Mouse (Mus musculus) stomach, embryonic 15.5 days (tissue): ENCODE measurements around the gene Tubd1. TPM values are rescaled to one million over a fixed set of nuclear protein-coding genes. Genes with fewer than 3 reads are reported as not detected.
A peak's percentile ranks its signal among the peaks of the same experiment; 100 is the strongest.
"Not testable (repeated sequence)": the region's sequence is repeated elsewhere in the genome, so short reads cannot be mapped to it uniquely, and the experiment has no call there.

Source experiments
- ATAC-seq: fragments of 200-750 bp; cut with Nextera tagmentation; 2 replicates; pipeline ENCODE4 v1.8.0; 2017; ENCODE audit warnings: low read depth, moderate number of reproducible peaks, moderate TSS enrichment; ENCODE audit not compliant: insufficient read depth, low FRiP score
- H3K27ac ChIP-seq: fragments of 300-500 bp; sonication (generic); 2 replicates; pipeline ENCODE4 v1.5.1; 2015; ENCODE audit warnings: mild to moderate bottlenecking, inconsistent platforms
- H3K27me3 ChIP-seq: fragments of 300-500 bp; sonication (generic); replicated peaks from 2 replicates; pipeline ENCODE4 v1.6.1; 2015; ENCODE audit warnings: inconsistent platforms
- H3K36me3 ChIP-seq: fragments of 300-500 bp; sonication (generic); 2 replicates; pipeline ENCODE4 v1.6.1; 2015; ENCODE audit warnings: inconsistent platforms
- H3K4me1 ChIP-seq: fragments of 300-500 bp; sonication (generic); 2 replicates; pipeline ENCODE4 v1.6.1; 2015; ENCODE audit warnings: inconsistent platforms
- H3K4me2 ChIP-seq: fragments of 300-500 bp; sonication (generic); 2 replicates; pipeline ENCODE4 v1.6.1; 2015; ENCODE audit warnings: mild to moderate bottlenecking, inconsistent platforms
- H3K4me3 ChIP-seq: fragments of 300-500 bp; sonication (generic); replicated peaks from 2 replicates; pipeline ENCODE4 v1.5.1; 2015; ENCODE audit warnings: inconsistent platforms
- H3K9ac ChIP-seq: fragments of 300-500 bp; sonication (generic); 2 replicates; pipeline ENCODE4 v1.6.1; 2015; ENCODE audit warnings: inconsistent platforms
- H3K9me3 ChIP-seq: fragments of 300-500 bp; sonication (generic); 2 replicates; pipeline ENCODE4 v1.6.1; 2016; ENCODE audit warnings: inconsistent platforms
- WGBS: fragments of 180-500 bp; shearing (Covaris S2); methylation state at CpG from one replicate; pipeline ENCODE4 v1.1.7; 2015; 5-methylcytosine and 5-hydroxymethylcytosine counted together
- polyA plus RNA-seq: library from polyadenylated mRNA; unstranded; fragments of >200 nt; fragmentation: Nextera tagmentation; extraction: Ambion mirVana; gene quantifications from 2 replicates; pipeline ENCODE4 v1.2.1, GENCODE M21; 2015

The Tubd1 gene
- 11.9 and 12.9 TPM in 2 replicates for polyA plus RNA-seq

DNA sequence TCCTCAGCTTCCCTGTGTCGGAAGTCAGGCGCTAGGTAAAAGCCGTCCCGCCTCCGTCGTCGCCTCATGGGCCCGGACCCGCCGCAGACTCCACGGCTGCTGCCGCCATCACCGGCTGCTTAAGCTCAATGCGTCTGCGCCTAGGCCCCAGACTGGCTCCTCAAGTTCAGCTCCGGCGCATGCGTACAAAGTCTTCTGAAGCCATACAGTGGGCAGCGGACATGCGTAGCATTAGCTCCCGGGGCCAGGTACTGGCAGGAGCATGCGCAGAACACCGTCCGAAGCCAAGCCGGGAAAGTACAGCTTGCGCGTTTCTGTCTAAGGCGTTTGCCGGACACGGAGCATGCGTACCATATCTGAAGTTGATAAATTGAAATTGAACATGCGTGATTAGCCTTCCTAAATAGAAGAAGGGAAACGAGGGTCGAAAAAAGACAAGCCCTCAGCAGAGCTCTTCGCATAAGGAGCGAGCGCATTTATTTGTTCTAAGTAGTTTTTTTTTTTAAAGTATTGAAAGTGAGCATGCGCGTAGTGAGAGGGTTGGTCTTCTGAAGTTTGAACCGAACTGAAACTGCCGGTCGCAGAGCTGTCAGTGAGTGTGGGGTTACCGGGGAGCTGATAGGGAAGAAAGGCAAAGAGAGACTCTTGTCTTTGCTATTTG is at the start of gene Tubd1, which contains the start of gene Rps6kb1:
TSS of gene Tubd1 (plus strand) at position 353 of the 661 bp plus-strand sequence.
TSS of gene Rps6kb1 (minus strand) at position 167 of the 661 bp plus-strand sequence.
- Histone ChIP-seq H3K36me3 (no peaks in the 10 kb centered on the region), H3K4me1 (peaks cover 13% of the 10 kb centered on the region; the same call in 1 of the 2 replicates), H3K9me3 (no peaks in the 10 kb centered on the region), H3K4me2 (peak within 1 kb of the TSS; percentile 66), H3K27ac (peak within 1 kb of the TSS; percentile 85), H3K27me3 (no peaks in the 10 kb centered on the region), H3K4me3 (peak within 1 kb of the TSS; percentile 92), H3K9ac (peak within 1 kb of the TSS; percentile 96)
- peak; percentile 99 for ATAC-seq
- WGBS: under 1% methylated on average over 43 of the region's 43 CpGs

DNA sequence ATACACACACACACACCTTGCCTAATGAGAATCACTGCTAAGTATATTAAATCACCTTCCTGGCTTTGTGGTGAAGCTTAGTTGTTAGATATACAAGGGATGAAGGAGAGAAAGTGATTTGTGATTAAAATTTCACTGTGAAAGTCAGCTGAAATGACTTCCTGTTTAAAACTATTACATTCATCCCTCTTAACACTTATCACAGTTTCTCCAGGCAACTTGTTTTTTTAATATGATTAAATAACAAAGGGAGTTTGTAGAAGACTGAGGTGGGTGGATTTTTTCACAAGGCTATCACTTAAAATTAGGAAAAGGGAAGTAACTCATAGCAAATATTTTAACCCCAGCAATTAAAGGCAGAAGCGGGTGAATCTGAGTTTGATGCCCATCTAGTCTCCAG is 47.4 kb upstream of the Tubd1 start:
- H3K4me1 ChIP-seq: no peaks in the 10 kb centered on the region
- 79% methylated on average over 1 of the region's 1 CpGs for WGBS
- no peak overlapping the region for H3K27ac ChIP-seq
- no peaks in the 10 kb centered on the region for H3K9me3 ChIP-seq
- H3K36me3 ChIP-seq: peaks cover 14% of the 10 kb centered on the region; the same call in 1 of the 2 replicates
- H3K4me3 ChIP-seq: no peak overlapping the region
- ATAC-seq: no peak
- H3K27me3 ChIP-seq: no peaks in the 10 kb centered on the region
- no peak overlapping the region for H3K9ac ChIP-seq
- no peak overlapping the region for H3K4me2 ChIP-seq

DNA sequence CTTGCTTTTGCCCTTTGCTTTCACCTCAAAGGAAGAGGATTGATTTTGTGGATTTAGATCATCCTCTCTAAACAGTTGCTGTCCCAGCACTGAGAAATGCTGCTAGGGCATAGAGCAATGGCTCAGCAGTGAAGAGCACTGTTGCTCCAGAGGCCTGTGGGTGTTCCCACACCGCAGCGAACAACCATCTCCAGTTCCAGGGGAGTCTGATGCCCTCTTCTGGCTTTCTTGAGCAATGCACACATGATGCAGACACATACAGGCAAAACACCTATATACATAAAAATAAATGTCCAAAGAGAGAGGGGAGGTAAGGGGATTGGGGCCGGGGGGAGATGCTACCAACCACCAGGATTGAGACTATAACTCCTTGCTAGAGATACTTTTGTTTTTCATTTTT is 46.9 kb upstream of the Tubd1 start:
- Histone ChIP-seq H3K4me1 (no peaks in the 10 kb centered on the region), H3K4me3 (no peak overlapping the region), H3K9ac (no peak overlapping the region), H3K27me3 (no peaks in the 10 kb centered on the region), H3K9me3 (no peaks in the 10 kb centered on the region), H3K4me2 (no peak overlapping the region), H3K27ac (no peak overlapping the region), H3K36me3 (peaks cover 19% of the 10 kb centered on the region; the same call in 1 of the 2 replicates)
- 82% methylated on average over 3 of the region's 3 CpGs for WGBS
- no peak for ATAC-seq

DNA sequence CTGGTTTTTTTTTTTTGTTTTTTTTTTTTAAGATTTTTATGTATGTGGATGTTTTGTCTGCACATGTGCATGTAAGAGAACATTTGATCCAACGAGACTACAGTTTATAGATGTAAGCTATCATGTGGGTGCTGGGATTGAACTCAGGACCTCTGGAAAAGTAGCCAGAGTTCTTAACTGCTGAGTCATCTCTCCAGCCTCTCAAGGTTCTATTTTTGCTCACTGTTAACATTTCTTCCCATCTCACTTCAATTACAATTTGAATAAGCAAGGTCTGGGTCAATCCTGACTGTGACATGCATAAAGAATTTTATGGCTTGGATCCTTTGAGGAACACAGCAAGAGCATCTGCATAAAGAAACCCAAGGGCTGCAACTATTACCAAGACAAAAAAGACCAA is 44.0 kb upstream of the Tubd1 start:
- Histone ChIP-seq H3K4me1 (no peaks in the 10 kb centered on the region), H3K27ac (no peak overlapping the region), H3K9me3 (no peaks in the 10 kb centered on the region), H3K27me3 (no peaks in the 10 kb centered on the region), H3K4me2 (no peak overlapping the region), H3K9ac (no peak overlapping the region), H3K36me3 (peaks cover 29% of the 10 kb centered on the region), H3K4me3 (no peak overlapping the region)
- WGBS: 61% methylated on average over 1 of the region's 1 CpGs
- no peak for ATAC-seq

DNA sequence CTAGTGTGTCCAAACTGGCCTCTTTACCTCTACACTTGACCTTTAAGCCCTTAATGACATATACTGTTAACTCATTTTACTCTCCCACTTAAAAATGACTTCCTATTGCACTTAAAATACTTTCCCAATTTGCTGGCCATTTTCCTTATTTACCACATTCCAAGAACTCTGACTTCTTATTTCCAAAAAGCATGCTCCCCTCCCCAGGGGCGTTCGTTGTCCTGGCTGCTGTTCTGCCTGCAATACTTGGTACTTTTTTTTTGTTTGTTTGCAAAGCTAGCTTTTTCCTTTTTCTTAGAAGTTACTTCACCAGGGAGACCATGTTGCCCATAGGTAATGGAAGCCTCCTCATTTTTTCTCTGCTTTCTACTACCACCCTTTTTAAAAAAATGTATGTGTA is 41.7 kb upstream of the Tubd1 start:
- Histone ChIP-seq H3K4me3 (no peak overlapping the region), H3K36me3 (peaks cover 30% of the 10 kb centered on the region), H3K4me1 (no peaks in the 10 kb centered on the region), H3K9ac (no peak overlapping the region), H3K27ac (no peak overlapping the region), H3K27me3 (no peaks in the 10 kb centered on the region), H3K4me2 (no peak overlapping the region), H3K9me3 (no peaks in the 10 kb centered on the region)
- ATAC-seq: no peak
- 85% methylated on average over 2 of the region's 2 CpGs for WGBS

DNA sequence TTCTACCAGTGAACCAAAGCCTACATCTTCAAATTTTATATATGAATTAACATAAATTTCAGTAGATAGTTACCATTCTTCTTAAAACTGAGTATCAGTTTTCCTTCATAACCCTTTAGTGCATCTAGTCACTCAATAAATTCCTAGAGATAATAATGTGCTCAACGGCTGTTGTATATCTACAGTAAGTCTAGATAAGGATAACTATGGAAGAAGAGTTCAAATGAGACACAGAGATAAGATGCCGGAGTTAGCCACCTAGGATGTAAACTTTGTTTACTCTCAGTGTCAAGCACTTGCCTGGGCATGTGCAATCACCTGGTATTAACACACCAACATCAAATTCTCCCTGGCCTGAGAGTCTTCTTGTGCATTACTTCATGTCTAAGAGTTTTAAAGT is 37.5 kb upstream of the Tubd1 start:
- no peak overlapping the region for H3K27ac ChIP-seq
- 56% methylated on average over 2 of the region's 2 CpGs for WGBS
- H3K36me3 ChIP-seq: peaks cover 46% of the 10 kb centered on the region
- no peaks in the 10 kb centered on the region for H3K4me1 ChIP-seq
- no peak overlapping the region for H3K4me2 ChIP-seq
- H3K9ac ChIP-seq: no peak overlapping the region
- H3K27me3 ChIP-seq: no peaks in the 10 kb centered on the region
- H3K4me3 ChIP-seq: no peak overlapping the region
- no peak for ATAC-seq
- H3K9me3 ChIP-seq: no peaks in the 10 kb centered on the region

DNA sequence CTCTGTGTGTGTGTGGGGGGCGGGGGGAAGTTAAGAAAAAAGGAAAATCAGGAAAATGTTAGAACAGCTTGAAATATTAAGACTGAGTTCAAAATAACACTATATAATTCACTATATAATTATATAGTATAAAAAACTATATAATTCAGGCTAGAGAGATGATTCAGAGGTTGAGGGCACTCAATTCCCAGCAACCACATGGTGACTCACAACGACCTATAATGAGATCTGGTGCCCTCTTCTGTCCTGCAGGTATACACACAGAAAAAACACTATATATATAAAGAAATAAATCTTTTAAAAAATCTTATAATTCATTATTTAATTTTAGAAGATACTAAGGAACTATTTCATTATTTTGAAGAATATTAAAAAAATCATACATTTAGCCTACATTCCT is 36.8 kb upstream of the Tubd1 start:
- Histone ChIP-seq H3K9me3 (no peaks in the 10 kb centered on the region), H3K4me3 (no peak overlapping the region), H3K9ac (no peak overlapping the region), H3K27ac (no peak overlapping the region), H3K27me3 (no peaks in the 10 kb centered on the region), H3K4me2 (no peak overlapping the region), H3K4me1 (no peaks in the 10 kb centered on the region), H3K36me3 (peaks cover 44% of the 10 kb centered on the region)
- no peak for ATAC-seq
- WGBS: 93% methylated on average over 2 of the region's 2 CpGs

DNA sequence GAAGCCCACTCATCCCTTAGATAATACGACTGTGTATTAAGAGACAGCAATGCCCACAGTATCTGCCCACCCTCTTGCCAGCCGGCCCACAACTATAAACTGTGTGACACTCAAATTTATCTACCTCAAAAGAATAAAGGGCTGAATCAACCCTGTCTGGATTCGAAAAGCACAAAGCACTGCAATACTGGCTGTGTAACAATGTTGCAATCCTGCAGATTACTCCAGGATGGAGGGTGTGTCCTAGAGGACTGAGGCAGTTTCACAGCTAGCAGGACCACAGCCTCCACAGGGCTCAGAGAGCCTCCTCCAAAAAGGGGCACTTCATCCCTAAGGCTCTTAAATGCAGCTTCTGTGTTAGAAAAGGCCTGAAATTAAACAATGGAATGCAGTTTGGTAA is 28.2 kb upstream of the Tubd1 start:
- WGBS: 89% methylated on average over 3 of the region's 3 CpGs
- Histone ChIP-seq H3K9me3 (no peaks in the 10 kb centered on the region), H3K4me2 (no peak overlapping the region), H3K9ac (no peak overlapping the region), H3K4me1 (no peaks in the 10 kb centered on the region), H3K4me3 (no peak overlapping the region), H3K36me3 (peaks cover 35% of the 10 kb centered on the region), H3K27me3 (no peaks in the 10 kb centered on the region), H3K27ac (no peak overlapping the region)
- no peak for ATAC-seq

DNA sequence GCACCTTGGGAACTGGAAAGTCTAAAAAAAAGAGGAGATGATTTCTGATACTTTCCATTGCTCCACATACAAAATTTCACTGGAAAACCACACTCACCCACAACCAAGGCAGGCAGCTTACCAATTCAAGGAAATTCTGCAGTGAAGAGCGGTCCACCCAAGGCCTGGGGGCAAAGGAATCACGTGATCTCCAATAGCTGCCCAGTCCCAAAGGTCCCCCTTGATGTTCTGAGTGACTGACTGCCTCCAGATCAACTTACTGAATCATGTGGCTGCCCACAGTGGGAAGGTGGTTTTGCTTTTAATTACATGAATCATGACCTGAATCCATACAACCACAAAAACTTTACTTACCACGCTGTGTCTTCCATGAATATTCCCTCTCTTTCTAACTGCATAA is 27.6 kb upstream of the Tubd1 start:
- 96% methylated on average over 3 of the region's 3 CpGs for WGBS
- Histone ChIP-seq H3K9ac (no peak overlapping the region), H3K27ac (no peak overlapping the region), H3K4me1 (no peaks in the 10 kb centered on the region), H3K4me3 (no peak overlapping the region), H3K4me2 (no peak overlapping the region), H3K9me3 (no peaks in the 10 kb centered on the region), H3K27me3 (no peaks in the 10 kb centered on the region), H3K36me3 (peaks cover 34% of the 10 kb centered on the region)
- ATAC-seq: no peak

DNA sequence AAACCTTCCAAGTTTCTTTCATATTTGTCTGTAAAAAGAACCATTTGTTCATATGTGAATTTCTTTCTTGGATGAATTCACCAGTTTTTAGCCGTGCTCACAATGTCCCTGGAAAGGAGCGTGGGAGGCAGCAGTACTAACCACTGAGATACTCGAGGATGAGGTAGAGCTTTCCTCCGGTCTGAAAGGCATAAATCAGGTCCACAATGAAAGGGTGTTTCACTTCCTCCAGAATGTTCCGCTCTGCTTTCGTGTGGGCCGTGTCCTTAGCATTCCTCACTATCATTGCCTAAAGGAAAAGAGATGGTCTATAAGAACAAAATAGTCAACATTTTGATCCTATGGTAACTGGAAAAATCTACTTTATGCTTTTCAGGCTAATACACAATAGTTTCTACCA is 25.0 kb upstream of the Tubd1 start:
- WGBS: 87% methylated on average over 7 of the region's 7 CpGs
- ATAC-seq: no peak
- no peaks in the 10 kb centered on the region for H3K27me3 ChIP-seq
- H3K4me3 ChIP-seq: no peak overlapping the region
- no peaks in the 10 kb centered on the region for H3K4me1 ChIP-seq
- H3K9ac ChIP-seq: no peak overlapping the region
- H3K9me3 ChIP-seq: no peaks in the 10 kb centered on the region
- no peak overlapping the region for H3K27ac ChIP-seq
- peaks cover 41% of the 10 kb centered on the region for H3K36me3 ChIP-seq
- H3K4me2 ChIP-seq: no peak overlapping the region

DNA sequence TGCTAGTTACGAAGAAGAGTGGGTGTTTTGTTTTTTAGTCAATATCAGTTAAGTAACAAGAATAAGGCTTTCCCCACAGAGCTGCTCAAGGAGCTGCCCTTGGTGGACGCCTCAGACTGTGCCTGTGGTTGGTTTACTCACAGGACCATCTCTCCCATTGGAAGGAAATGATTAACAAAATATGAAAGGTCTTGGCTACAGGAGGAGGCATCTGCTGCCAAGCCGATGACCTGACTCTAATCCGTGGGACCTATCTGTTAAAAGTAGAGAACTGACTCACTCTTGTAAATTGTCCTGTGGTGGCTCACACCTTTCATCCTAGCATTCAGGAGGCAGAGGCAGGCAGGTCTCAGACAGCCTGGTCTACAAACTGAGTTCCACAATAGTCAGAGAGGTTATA is 17.3 kb upstream of the Tubd1 start:
- no peak overlapping the region for H3K4me3 ChIP-seq
- no peaks in the 10 kb centered on the region for H3K9me3 ChIP-seq
- H3K4me2 ChIP-seq: no peak overlapping the region
- no peak overlapping the region for H3K27ac ChIP-seq
- no peaks in the 10 kb centered on the region for H3K4me1 ChIP-seq
- peaks cover 23% of the 10 kb centered on the region for H3K36me3 ChIP-seq
- H3K27me3 ChIP-seq: no peaks in the 10 kb centered on the region
- ATAC-seq: no peak
- no peak overlapping the region for H3K9ac ChIP-seq
- WGBS: 87% methylated on average over 4 of the region's 4 CpGs

DNA sequence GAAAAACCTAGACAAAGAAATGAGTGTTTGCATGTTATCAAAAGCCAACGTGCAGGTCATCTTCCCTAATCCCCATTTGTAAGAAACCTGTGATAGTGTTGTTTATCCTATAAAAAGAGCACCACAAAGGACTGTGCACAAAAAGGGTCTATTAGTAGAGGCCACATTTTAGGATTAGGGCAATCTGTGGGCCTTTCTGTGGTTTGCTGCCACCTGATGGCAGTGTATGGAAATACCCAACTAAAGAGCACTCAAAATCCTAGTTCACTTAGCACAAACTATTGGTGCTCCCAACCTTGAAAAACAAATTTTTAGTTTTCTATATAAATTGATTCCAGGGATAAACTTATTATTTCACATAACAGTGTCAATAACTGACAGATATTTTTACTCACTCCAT is 12.0 kb upstream of the Tubd1 start:
- no peak overlapping the region for H3K4me3 ChIP-seq
- ATAC-seq: no peak
- H3K9ac ChIP-seq: no peak overlapping the region
- peaks cover 11% of the 10 kb centered on the region; the same call in 1 of the 2 replicates for H3K36me3 ChIP-seq
- no peaks in the 10 kb centered on the region for H3K27me3 ChIP-seq
- H3K4me2 ChIP-seq: no peak overlapping the region
- H3K4me1 ChIP-seq: no peaks in the 10 kb centered on the region
- 58% methylated on average over 1 of the region's 1 CpGs for WGBS
- no peak overlapping the region for H3K27ac ChIP-seq
- H3K9me3 ChIP-seq: no peaks in the 10 kb centered on the region

DNA sequence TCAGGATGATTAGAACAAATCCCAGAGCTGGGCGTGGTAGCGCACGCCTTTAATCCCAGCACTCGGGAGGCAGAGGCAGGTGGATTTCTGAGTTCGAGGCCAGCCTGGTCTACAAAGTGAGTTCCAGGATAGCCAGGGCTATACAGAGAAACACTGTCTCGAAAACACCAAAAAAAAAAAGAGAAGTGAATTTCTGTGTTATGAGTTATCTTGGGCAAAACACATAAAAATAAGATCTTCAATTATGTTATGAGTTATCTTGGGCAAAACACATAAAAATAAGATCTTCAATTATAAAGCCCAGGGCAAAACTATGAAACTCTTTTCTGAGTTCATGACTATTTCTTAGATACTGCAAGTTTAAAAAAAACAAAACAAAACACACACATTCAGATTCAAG is 11.5 kb upstream of the Tubd1 start:
- H3K27me3 ChIP-seq: not testable (repeated sequence)

More for the DNA sequence above, 11.5 kb upstream of the Tubd1 start:
- not testable (repeated sequence) for H3K4me2 ChIP-seq, H3K27ac ChIP-seq, H3K4me3 ChIP-seq, H3K9me3 ChIP-seq, H3K9ac ChIP-seq, H3K4me1 ChIP-seq, ATAC-seq
- WGBS: 91% methylated on average over 6 of the region's 6 CpGs
- peaks cover 11% of the 10 kb centered on the region; the same call in 1 of the 2 replicates for H3K36me3 ChIP-seq
